Mouse (Mus musculus): ENCODE measurements around the gene Ddx10.
"Not testable (repeated sequence)": the region's sequence is repeated elsewhere in the genome, so short reads cannot be mapped to it uniquely, and the experiment has no call there.

Gene Ddx10

DNA sequence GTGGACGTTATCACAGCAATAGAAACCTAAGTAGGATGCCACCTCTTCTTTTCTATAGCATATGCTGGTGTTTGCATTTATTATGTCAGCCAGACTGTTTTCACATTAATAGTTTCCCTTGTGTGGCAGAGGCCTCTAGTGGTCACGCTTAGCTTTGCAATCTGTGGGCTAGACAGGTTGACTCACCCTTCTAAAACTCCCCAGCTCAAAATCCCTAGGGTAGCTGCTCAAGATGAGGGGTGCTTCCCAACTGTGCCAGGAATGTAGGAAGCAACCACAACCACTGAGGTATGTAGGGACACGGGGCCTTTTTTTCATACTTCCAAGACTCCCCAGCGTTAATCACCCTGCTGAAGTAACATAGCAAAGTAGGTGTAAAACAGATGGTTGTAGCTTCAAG, 103.6 kb downstream of the Ddx10 start:
- DNase-seq (ENCODE audit: low spot score): no peak

DNA sequence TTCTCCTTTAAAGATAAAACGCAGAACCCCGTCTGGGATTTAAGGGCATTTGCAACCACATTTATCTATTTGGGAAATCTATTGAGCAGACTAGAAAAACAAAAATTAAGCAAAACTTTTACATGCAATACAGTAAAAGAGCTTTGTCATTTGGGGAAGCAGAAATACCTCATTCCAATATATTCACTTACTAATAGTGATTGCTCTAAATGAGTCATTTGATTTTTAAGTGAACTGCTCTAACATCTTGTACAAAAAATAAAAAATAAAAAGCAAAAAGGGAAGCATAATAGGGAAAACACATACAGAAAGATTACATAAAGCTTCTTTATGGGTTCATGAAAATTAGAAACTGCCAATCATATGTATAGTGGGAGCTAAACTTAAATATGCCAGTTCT, 104.3 kb downstream of the Ddx10 start:
- no peak for DNase-seq (ENCODE audit: low spot score)

DNA sequence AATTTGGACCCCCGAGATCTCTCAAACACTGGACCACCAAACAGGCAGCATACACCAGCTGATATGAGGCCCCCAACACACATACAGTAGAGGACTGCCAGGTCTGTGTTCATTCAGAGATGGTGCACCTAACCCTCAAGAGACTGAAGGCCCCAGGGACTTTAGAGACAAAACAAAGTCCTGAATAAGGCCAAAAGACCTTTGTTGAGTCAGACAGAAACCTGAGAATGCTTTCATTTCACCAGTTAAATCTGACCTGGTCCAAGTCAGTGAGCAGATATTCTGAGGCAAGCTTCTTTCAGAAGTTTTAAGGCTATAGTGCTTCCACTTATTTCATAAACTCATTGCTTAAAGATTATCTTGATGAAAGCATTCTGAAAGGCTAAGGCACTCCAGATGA, 105.4 kb downstream of the Ddx10 start:
- not testable (repeated sequence) for DNase-seq (ENCODE audit: low spot score)

DNA sequence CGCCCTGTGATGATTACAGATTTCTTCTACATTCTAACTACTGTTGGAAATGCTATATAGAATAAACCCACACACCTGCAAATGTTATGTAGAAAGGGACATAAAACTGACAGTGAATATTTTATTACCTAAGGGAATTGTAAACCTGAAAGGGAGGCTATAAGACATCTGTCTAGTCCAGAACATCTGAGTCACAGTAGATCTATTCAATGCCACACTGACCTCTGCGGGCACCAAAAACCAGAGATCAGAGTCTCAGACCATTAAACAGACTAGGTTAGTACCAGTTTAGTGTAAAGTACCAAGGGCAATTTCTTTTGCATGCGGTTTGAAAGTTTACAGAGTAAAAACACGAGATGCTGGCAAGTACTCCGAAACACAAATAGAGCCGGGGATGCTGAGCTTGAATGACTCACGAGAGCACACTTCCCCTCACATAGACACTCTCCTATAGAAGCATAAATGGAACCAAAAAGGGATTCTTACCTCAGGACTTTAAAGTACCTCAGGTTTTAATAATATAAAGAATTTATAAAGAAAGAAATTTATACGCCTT, 107.2 kb downstream of the Ddx10 start:
- DNase-seq (ENCODE audit: low spot score): no peak

DNA sequence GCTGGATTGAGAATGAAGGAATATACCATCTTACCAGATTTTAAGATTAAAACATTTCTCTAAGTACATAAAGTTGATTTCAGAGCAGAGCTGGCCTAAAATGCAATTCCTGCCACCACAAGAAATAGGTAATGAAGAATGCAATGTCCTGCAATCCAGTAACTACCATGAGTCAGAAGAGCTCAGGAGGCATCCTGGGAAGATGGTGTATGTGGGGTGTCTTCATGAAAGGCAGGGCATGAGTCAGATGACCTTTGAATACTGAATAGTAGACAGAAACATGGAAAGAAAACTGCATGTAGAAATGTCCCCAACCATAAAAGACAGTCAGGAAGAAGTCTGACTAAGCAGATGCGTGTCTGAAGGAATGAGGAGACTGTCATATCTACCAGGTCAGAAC, 115.0 kb downstream of the Ddx10 start:
- no peak for DNase-seq (ENCODE audit: low spot score)

DNA sequence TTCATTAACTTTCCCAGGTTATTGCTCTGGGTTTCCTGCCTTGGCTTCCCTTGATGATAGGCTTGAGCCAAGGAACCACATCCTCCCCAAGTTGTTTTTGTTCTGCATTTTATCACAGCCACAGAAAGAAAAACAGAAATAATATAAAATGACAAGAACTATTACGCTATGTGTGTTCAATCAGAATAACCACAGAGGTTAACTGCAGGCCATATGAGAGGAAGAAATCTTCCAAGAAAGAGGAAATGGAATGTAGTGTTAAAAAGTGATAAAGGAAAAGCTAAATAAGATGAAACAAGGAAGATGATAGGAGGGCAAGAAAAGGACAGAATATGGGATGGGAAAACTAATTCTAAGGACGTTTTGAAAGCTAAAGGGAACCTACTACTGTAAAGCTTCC, 117.4 kb downstream of the Ddx10 start:
- DNase-seq (ENCODE audit: low spot score): no peak

DNA sequence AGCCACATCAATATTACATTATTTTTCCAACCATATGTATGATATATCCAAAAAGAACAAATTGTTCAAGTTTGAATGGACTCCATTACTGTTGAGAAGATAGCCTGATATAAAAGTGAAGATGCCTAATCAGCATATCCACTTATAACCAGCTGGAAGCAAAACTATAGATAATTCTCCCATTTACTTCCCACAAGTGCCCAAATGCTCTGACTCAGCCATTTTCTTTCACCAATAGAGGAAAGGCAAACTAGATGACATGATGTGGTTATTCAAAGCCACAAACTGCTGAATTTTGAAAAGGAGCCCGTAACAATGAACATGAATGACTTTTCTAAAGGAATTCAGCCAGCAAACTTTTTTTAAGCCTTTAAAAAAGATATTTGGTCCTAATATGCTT, 146.8 kb downstream of the Ddx10 start:
- no peak for DNase-seq (ENCODE audit: low spot score)

DNA sequence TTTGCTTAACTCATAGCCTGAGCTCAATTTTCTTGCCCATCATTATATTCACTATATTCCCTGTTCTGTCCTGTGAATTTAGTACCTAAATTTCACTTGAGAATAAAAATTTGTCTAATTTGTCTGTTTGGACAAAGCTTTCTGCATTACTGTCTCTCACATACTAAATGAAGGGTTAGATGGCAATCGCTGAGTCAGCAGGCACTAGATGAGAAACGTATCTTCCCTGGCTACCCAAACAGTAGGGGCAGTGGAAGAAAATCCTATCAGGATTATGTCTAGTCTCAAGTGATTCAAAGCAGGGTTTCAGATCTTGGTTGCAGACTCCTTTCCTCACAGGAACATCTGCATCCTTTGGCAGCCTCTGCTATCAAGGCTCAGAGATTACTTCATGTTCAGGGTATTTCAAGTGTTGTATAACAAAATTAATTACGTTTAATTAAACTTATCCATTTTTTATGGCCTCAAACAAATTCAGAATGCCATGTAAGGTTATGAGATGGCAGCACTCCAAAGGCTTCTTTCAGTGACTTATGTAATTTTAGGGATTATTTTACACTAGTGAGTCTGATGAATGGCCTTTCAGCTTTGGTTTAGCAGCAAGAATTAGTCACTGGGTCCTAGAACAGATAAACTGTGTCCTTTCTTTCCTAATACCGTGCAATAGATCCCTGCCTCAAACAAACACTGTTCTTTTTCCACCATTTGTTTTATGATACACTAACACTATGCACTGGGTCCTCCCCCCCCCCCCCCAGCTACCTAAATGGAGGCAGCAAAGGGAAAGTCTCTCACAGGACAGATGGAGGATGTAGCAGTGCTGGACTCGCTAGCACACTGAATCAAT, 152.3 kb downstream of the Ddx10 start:
- no peak for DNase-seq (ENCODE audit: low spot score)

DNA sequence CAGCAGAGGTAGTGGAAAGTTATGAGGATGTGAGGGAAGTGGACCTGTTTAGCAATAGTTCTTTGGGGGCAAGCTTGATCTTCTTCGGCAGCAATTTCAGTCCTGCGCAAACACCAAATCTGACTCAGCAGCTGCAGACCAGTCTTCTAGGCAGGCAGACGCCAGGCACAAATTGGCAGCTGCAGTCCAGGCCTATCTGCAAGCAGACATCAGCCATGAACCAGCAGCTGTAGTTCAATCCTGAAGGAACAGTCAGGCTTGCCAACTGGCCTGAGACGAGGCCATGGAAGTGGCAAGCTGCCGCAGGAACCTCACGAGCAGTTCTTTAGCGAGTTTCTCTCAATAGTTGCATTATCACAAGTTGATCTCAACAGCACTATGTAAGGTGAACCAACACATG, 153.3 kb downstream of the Ddx10 start:
- DNase-seq (ENCODE audit: low spot score): no peak

DNA sequence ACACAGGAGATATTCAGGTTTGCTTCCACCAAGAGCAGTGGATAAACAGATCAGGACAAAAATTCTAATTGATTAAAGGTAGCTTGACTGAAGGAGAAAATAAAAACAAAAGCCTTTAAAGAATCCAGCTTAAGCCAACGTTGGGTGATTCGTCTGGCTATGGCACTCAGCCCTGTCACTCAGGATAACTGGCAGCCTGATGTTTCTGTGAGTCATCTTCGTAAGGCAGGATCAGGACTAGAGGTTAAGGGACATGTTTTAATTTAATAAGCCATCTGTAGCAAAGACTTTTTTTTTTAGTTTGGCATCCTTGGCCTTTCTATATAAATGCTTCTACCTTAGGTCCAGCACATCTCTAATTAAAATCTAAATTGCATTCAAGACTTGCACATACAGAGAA, 170.2 kb downstream of the Ddx10 start:
- DNase-seq (ENCODE audit: low spot score): no peak

DNA sequence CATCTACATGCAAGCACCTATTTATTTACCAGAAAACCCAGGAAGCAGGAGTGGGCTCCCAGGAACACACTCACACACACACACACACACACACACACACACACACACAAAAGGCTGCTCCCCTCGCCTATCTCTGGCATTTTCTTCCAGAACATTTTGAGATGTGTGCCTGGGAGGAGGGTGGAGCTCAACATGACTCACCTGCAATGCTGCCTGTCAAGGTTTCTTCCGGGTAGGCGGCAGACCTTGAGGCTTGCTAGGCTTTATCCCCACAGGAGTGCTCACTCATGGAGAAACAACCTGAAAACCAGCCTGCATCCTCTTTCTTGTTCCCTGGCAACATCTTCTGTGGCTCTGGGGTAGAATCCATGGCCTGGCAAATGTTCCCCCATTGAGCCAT, 171.9 kb downstream of the Ddx10 start:
- no peak for DNase-seq (ENCODE audit: low spot score)

DNA sequence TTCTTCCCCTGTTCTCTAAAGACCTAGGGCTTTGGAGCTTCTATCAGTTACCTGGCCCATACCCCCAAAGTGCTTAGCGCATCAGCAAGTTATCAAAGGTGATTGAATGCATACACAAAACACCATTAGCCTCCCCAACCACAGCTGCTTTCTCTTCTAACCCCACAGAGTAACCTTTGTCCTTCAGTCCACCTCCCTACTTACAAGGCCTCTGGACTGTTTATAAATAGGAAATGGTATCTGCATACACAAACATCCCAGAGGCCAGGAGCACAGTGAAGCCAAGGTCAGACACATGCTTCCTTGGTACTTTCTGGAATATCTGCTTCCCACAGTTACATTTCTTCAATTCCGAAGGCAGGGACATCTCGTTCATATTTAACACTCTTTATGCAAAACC, 173.4 kb downstream of the Ddx10 start:
- DNase-seq (ENCODE audit: low spot score): no peak

DNA sequence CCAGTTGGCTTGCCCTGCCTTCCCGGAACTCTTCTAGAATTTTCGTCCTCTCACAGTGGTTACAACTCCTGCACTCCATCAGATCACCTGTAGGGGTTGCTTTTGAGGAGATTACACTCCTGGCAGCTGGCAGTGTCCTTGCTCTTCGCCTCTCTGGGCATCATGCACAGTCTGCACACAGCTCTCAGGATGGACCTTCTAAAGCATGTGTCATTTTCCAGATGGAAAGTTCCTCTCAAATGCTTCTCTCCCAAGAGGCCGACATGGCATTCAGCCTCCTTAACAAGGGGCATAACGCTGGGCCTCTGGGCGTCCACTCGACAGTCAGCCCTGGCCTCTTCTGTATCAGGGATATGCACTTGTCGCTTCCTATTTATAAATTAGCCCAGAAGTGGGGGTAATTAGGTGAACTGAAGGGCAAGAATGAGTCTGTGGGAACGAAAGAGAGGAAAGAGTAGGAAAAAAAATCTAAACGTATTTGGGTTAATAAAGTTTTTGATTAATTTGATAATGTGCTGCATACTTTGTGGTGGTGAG, 174.2 kb downstream of the Ddx10 start:
- DNase-seq (ENCODE audit: low spot score): no peak

DNA sequence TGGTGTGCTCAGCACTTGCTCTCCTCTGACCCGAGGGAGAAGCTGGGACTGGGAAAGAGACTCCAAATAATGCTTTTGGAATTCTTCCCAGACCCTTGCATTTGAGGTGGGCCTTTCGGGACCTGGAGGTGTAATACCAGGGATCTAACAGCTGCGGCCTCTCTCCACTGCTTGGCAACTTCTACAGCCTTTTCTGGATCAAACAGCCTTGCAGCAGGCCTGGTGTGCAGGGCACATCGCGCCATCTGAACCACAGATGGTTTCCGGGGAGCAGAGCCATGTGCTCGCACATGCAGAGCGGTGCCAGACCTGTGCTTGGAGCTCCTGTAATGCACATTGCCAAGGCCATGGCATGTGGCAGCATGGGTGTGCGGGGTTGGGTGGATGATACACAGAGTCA, 175.8 kb downstream of the Ddx10 start:
- DNase-seq (ENCODE audit: low spot score): no peak

DNA sequence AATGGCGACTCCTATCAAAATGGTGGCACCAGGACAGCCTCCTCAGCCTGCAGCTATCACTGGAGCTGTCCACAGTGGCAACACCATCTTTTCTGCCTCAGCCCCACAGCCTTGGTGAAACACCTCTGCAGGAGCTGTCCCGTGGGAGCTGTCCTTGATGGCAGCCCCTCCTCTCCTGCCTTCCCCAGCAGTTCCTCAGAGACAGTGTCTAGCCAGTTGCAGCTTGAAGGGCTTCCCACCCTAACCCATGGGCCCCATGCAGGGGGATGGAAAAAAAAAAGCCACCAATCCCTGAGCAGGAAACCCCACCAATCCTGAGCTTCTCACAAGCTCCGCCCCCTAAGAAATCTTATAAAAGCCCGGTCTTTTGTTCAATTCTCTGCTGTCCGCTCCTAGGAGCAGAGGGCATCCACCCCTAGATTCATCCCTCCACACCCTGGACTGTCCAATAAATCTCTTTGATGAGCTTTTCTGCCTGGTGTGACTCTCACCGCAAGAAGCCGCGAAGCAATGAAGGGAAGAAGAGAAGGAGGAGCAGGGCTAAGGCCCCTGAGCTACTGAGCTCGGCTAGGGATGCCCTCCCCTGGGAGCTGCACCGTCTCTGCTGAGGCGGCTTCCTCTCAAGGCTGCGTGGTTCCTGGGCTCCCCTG, 176.9 kb downstream of the Ddx10 start:
- no peak for DNase-seq (ENCODE audit: low spot score)

DNA sequence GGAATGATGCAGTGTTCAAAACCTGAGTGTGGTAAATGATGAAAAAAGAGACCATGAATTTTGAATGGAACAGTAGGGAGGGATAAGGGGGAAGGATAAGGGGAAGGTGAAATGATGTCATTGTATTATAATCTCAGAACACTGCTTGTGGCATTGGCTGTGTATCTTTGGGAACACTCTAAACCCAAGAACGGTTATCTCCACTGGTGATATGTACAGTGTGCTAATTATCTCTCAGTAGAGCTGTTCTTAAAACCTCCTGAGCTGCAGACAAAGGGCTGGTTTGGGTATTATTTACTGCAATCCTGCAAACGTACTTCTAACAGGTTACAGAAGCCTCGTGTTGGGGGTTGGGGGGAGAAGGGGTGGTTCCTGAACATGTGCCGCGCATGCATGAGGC, 179.7 kb downstream of the Ddx10 start:
- DNase-seq (ENCODE audit: low spot score): no peak

DNA sequence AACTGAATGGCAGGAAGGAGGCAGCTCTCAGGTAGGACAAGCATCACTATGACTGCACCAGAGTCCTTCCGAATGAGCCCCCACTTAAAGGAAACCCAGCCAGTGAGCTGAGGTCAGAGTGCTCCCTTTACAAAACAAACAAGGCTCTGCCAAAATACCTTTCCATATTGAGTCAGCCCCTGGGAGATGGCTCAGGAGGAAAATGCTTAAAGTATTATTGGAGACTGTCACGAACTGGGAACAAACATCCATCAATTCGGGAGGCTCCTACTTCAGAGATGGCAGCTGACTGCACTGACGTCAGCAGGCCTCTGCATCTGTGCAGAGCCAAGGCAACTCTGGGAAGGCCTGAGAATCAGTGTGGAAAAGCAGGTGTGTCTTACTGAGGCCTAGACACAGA, 181.4 kb downstream of the Ddx10 start:
- DNase-seq (ENCODE audit: low spot score): no peak

DNA sequence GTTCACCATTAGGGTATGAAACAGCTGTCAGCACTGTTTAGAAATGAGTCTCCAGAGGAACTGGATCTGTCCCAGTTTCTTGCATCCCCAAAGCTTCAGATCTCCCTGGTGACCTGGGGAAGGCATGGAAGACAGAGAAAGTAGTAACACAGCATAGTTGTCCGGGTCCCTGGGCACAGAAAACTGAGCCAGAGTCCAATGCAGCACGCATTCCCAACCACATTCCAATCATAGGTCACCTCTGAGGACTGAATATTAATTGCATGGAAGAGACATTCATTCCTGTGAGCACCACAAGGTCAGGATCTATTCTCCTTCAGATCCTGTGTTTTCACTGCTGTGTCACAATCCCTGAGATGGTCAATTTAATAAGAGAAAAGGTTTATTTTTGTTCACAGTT, 182.8 kb downstream of the Ddx10 start:
- DNase-seq (ENCODE audit: low spot score): no peak

DNA sequence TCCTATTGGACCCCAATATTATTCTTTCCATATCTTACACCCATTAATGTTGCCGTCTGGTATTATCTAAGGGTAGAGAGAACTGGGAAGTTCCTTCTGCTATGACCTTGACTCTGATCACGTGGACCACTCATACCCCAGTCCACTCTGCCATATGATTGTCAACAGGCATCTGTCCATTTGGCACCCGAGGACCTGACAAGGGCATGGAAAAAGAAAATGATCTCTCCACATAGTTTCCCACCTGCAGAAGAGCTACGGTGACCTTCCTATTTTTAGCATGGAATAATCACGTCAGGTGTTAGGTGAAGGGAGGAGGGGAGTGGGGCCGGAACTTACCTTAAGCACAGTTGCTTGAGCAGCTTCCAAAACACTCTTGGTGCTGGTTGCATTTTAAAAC, 183.3 kb downstream of the Ddx10 start:
- no peak for DNase-seq (ENCODE audit: low spot score)

DNA sequence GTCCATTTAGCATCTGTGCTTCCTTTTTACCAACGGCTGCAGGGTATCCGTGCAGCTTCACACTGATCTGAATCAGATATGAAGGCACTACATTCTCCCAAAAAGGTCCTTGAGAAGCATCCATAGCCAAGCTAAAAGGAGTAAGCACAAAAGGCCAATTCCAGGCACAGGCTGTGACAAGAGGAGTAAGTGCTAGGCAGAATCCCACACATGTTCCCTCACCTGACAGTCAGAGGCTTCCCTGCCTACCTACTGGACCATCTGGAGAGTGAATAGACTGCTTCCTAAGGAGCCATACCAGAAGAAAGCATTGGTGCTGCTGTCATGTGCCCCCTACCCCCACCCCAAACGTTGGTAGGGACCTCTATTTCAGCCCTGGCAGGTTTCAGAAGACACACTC, 192.5 kb downstream of the Ddx10 start:
- DNase-seq (ENCODE audit: low spot score): no peak
